Mouse (Mus musculus) layer of hippocampus, postnatal 14 days (tissue): Measurements from ENCODE around the gene Pak4. TPM values are rescaled to one million over a fixed set of nuclear protein-coding genes. Genes with fewer than 3 reads are reported as not detected.
"Not testable (repeated sequence)": the region's sequence is repeated elsewhere in the genome, so short reads cannot be mapped to it uniquely, and the experiment has no call there.

ENCODE experiments used
- DNase-seq, 2 experiments: peaks; one replicate each; pipeline ENCODE4 v3.0.0; 2021 to 2022; ENCODE audit warnings: low spot score in 2 of 2, mixed read lengths in 1 of 2
- total RNA-seq, 2 experiments: library from RNA; stranded (reverse); gene quantifications; 2 replicates each; pipeline ENCODE4 v1.2.3; 2021

The Pak4 gene
- total RNA-seq, 2 experiments from 2014 or later, result 11.6 to 14.6 TPM

DNA sequence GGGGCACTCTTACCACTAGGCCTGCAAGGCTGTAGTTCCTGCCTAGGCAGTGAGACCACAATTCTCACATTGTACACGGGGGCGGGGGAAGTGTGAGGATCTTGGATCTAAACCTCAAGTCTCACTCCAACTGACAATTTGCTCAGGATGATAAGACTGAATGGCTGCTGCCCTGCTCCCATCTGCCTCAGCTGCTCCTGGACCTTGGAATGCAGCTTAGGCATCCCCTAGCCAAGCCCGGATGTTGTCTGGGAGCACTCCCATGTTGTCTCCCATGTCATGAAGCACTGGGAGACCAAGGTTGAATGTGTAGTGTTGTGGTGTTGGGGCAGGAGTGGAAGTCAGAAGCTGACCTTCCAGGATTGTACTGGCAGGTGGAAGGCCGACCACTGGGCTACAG, 30.4 kb downstream of the Pak4 start:
- DNase-seq, result no peak

DNA sequence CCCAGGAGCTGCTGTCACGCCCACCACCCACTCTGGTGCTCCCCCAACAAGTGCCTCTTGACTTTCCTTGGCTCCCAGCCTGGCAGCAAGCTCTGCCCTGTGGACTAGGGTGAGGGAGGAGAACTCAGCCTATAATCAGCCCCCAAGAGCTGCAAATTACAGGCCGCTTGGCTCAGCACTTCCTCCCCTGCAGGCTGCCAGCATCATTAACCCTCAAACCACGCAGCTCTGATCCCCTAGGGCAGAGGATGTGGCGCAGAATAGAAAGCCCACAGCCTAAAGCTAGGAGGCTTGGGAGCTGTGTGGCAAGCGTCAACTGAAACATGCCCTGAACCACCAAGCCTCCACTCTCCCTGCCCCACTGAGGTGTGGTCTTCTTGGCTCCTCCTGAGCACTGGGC, 32.6 kb downstream of the Pak4 start:
- no peak for DNase-seq

DNA sequence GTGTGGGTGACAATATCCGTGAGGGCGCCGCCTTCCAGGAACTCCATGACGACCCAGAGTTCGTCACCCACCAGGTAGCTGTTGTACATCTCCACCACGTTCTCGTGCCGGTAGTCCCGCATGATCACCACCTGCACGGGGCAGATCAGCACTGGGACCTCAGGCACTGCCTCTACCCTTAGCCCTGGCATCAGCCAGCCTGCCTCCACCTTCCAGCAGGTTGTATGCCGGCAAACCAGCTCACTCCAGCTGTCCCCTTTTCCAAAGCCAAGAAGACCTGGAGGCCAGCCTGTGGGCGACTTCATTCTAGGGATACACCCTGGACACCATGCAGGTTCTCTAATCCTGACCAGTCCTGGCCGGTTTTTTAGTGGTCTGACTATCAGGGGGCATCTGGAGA, 35.0 kb downstream of the Pak4 start:
- DNase-seq, result no peak

GRCm38 (mm10) chr7:28562371-28562770, 35.6 kb downstream of the Pak4 start:
- DNase-seq, result no peak

DNA sequence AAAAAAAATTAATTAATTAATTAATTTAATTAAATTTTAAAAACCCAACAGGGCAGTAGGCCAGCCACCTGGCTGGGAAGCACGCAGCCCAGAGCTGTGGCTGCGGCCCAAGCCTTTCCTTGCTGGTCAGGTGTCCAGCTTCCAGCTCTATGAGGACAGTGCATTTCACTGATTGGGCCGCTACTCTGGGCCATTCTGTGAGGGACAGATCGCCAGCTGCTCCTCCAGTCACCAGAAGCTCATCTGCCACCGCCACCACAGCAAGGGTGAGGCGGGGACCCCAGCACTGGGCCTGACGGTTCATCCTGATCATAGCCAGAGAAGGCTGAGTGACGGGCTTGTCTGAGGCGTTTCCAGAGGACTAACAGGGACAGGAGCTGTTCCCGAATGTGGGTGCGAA, 36.0 kb downstream of the Pak4 start:
- no peak for DNase-seq

- no peak for DNase-seq
Observed at GRCm38 (mm10) chr7:28560856-28561255, 37.1 kb downstream of the Pak4 start.

DNA sequence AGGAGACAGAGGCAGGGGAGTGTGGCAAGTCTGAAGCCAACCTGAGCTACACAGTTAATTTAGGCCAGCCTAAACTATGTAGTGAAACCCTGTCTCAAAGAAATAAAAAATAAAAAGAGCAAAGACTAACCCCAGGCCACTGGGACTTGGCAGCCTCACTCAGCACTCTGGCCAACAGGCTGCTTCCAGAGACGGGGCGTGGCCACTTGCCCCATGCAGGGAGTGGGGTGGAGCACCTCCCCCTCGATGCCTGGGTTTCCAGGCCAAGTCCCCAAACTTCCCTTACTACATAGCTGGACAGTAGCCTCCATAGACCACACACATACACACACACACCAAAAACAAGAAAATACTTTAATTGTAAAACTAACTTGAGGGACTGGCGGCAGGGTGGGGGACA, 39.5 kb downstream of the Pak4 start:
- DNase-seq, result no peak

- no peak for DNase-seq
Observed at GRCm38 (mm10) chr7:28557708-28558107, 40.3 kb downstream of the Pak4 start.

GRCm38 (mm10) chr7:28557069-28557468, 40.9 kb downstream of the Pak4 start:
- DNase-seq, result no peak

- DNase-seq, result no peak
Observed at GRCm38 (mm10) chr7:28555939-28556535, 41.9 kb downstream of the Pak4 start.

- no peak for DNase-seq
Observed at GRCm38 (mm10) chr7:28553076-28553475, 44.9 kb downstream of the Pak4 start.

DNA sequence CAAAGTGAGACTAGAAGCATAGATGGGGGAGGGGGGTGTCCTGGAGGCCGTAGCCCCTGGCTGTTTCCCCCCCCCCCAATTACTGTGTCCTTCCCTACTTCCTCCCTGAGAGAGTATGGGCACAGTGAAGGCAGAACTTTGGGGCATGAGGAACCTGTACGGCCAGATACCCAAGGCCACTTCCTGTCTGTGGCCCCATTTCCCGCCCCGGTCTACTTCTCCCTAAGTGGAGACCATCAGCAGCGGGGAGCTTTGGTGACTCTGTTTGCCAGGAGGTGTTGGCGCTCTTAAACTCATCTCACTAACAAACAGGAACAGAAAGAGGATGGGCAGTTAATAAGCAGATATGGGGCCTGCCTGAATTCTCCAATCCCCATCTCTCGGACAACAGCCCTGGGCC, 50.4 kb downstream of the Pak4 start:
- DNase-seq, result no peak

DNA sequence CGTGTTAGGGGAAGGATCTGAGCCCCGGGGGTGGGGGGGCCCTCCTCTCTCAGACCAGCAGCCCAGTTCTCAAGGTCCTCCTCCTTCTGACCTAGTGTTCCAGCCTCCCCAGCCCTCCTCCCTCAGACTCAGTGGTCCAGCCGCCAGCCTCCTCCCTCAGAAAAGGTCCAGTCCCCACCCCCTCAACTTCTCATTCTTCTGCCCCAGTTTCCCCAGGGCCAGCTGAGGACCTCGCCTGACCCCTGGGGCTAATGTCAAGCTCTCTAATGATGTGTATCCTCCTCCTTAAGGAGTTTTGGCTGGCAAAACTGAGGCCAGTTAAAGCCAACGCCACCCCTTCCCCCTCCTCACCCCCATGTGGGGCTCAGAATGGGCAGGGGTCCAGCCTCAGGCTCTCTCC, 50.8 kb downstream of the Pak4 start, which contains the start of gene Nccrp1:
TSS of gene Nccrp1 (minus strand) at position 101 of the 400 bp plus-strand sequence.
- DNase-seq, result no peak

GRCm38 (mm10) chr7:28546649-28547048, 51.3 kb downstream of the Pak4 start:
- no peak for DNase-seq

- DNase-seq, result no peak
Observed at GRCm38 (mm10) chr7:28545891-28546210, 52.1 kb downstream of the Pak4 start.

GRCm38 (mm10) chr7:28545048-28545890, 52.7 kb downstream of the Pak4 start:
- no peak for DNase-seq

DNA sequence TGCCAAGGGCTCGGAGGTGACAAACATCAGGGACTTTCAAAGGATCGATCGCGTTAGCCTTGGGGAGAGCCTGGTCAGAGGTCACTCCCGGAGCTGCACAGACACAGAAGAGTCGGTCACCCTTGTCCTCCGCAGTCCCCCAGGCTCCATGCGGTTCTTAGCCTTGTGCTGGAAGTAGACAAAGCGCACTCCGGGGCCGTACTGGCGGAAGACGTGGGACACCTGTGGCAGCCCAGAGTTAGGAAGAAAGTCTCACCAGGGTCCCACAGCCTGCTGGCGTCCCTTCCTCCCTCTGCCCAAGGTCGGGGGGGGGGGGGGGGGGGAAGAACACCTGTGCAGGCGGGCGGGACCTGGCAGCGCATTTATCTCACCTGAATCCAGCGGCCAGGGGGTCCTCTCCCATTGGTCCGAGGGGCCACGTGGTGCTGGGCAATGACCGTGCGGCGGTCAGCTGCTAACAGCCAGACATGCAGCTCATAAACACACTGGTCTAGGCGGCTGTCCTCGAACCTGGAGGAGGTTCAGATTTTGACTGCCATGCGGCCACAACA, 53.9 kb downstream of the Pak4 start:
- DNase-seq, result no peak

DNA sequence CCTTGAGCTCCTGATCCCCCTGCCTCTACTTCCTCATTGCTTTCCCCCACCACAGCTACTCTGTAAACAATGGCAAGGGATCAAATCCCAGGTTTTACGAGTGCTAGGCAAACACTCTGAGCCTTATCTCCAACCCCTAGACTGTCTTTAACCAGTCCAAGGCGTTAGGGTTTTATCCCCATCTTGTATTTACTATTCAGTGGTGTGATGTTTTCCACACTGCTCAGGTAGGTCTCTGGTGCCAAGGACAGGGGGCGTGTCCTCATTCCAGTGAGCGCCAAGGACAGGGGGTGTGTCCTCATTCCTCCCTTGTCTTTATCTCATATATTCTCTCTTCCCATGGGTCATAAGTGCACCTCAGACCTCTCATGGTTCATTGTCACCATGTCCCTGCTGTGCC, 57.5 kb downstream of the Pak4 start, which contains the start of gene Sycn:
TSS of gene Sycn (plus strand) at position 360 of the 400 bp plus-strand sequence.
- no peak for DNase-seq

DNA sequence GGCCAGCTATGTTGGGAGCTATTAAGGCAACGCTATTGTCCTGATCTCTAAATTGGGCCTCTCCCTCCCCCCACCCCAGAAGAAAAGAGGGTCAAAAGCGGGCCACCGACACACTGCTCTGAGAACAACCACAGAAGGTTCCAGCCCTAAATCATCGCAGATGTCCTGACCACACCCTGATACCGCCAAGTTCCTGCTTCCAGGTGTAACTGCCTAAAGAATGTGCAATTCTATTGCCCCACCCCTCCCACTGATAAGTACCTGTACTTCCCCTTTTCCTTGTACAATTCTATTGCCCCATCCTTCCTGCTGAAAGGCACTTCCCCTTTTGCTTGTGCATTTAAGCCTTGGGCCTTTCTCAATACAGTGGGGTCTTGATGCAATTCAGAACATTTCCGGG, 59.1 kb downstream of the Pak4 start:
- DNase-seq, result not testable (repeated sequence)

- no peak for DNase-seq
Observed at GRCm38 (mm10) chr7:28532005-28532404, 66.0 kb downstream of the Pak4 start.

GRCm38 (mm10) chr7:28527922-28528719, 69.9 kb downstream of the Pak4 start:
- peak; percentile 39 to 53 for DNase-seq

DNA sequence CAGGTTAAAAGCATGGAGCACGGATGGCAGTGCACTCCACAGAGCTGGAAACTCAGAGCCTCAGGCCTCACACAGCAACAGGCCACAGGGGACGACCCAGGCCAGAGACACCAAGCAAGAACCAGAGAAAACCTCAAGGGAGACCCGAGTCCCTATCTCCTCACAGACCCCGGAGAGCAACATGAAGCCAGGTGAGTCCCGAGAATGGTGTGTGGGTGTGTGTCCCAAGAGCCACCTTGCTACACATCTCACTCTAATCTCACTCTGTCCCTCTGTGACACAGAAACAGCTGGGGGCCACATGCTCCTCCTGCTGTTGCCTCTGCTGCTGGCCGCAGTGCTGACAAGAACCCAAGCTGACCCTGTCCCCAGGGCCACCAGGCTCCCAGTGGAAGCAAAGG, 75.4 kb downstream of the Pak4 start, which contains the start of gene Ifnl3:
TSS of gene Ifnl3 (plus strand) at position 301 of the 400 bp plus-strand sequence.
- DNase-seq, result not testable (repeated sequence)
